Mouse (Mus musculus) T-cell, adult 2 months (primary cell): ENCODE results near the gene Uvrag.

Experiments
- DNase-seq: peaks from one replicate; pipeline ENCODE4 v3.0.0; 2022; ENCODE audit warnings: low spot score

The Uvrag gene

GRCm38 (mm10) chr7:98928336-98929025, 212.5 kb downstream of the Uvrag start:
- no peak for DNase-seq

- DNase-seq = no peak
Measured at GRCm38 (mm10) chr7:98926906-98927528, 213.9 kb downstream of the Uvrag start.

DNA sequence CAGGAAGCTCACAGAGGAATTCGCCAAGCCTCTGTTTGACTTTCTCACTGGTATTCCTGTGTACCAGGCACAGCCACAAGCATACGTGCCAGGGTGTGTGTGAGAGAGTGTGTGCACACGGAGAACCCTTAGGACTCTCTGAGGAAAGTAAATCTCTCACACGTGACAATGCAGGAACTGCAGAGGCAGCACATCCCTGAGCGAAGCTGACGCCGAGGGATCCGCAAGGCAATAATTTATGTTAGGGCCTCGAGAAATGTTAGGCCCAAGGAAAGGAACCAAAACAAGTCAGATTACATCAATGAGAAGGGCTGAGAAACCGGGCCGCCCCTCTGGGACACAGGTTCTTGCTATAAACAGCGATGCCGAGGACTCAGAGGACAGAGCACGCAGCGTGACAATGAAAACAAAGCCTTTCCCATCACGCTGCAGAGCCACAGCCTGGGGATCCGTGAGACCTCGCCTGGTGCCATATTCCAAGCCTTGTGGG, 216.5 kb downstream of the Uvrag start:
- DNase-seq = no peak

- no peak for DNase-seq
Measured at GRCm38 (mm10) chr7:98922984-98923383, 218.0 kb downstream of the Uvrag start.

- no peak for DNase-seq
Measured at GRCm38 (mm10) chr7:98917407-98917806, 223.5 kb downstream of the Uvrag start.

DNA sequence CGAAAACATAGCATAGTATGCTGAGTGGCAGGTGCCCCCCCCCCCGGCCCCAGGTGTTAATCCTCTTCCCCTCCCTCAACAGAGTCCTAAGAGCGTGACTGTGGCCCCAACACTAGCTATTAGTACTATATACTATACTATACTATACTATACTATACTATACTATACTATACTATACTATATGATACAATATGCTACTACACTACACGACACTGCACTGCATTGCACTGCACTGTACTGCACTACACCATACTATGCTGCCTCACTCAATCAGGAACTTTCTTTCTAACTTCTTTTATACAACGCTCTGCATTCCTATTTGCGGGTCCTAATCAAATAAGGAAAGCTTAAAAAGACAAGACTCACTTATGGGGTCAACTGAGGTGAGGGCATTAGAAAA, 224.4 kb downstream of the Uvrag start:
- no peak for DNase-seq

- no peak for DNase-seq
Measured at GRCm38 (mm10) chr7:98912953-98913360, 228.0 kb downstream of the Uvrag start.

DNA sequence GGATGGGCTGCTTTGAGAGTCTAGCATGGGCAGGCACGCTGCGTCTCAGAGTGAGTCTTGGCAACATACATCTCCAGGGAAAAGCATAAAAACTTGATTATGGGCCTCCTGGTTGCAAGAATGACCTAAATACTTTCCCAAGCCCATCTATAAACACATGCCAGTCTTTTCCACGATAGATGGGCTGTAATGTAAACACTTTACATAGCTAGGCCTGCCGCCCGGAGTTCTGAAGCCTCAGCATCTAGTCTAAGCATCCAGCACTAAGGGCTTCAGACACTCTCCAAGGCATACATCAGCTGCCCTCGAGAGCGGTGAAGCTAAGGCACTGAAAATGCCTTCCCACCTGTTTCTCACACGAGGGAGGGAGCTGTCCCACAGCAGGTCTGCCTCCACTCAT, 229.7 kb downstream of the Uvrag start:
- DNase-seq = no peak

DNA sequence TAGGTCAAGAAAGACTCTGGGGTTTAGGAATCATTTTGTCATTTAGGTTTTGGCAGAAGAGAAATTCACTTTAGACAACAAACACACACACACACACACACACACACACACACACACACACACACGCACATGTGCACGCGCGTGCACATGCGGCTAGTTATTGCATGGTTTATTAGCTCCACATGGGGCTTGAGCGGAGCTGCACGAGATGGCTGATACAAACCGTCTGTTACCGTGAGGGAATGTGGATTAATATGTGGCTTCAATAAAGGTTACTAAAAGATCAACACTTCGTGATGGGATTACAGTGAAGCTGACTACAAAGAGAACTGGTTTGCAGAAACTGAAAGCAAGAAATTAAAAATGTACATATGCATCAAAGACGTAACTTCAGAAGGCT, 230.2 kb downstream of the Uvrag start:
- no peak for DNase-seq

DNA sequence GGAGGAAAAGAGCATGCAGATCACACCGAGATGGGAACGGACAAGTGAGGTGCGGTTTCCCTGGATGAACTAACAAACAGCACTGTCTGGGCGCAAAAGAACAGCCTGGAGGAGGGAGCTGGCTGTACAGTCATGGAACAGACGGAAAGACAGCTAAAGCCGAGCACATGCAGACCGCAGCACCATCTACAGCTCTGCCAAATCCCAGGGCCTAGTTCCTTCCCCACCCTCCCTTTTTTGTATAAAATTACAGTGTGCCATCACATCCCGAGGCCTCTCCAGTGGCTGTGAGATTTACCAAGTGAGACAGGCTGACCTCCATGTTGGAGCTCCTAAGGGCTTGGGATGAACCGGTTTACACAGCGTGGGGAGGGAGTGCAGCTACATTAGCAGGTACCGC, 230.8 kb downstream of the Uvrag start:
- no peak for DNase-seq

DNA sequence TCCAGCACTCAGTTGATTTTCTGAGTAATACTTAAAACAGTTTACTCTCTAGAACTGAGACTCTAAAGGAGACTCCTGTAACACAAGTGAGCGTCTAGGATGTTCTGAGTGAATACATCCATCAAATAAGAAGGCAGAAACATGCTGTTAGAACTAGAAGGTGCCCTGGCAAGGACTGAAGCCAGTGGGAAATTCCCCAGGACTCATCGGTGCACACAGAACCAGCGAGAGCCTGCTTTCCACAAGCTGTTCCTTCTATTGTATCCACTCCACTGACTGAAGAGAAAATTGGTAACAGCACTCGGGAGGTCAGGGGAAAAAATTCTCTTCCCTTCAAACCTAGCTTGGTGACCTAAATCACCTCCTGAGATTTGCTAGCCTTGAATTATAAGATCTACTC, 233.5 kb downstream of the Uvrag start:
- no peak for DNase-seq

DNA sequence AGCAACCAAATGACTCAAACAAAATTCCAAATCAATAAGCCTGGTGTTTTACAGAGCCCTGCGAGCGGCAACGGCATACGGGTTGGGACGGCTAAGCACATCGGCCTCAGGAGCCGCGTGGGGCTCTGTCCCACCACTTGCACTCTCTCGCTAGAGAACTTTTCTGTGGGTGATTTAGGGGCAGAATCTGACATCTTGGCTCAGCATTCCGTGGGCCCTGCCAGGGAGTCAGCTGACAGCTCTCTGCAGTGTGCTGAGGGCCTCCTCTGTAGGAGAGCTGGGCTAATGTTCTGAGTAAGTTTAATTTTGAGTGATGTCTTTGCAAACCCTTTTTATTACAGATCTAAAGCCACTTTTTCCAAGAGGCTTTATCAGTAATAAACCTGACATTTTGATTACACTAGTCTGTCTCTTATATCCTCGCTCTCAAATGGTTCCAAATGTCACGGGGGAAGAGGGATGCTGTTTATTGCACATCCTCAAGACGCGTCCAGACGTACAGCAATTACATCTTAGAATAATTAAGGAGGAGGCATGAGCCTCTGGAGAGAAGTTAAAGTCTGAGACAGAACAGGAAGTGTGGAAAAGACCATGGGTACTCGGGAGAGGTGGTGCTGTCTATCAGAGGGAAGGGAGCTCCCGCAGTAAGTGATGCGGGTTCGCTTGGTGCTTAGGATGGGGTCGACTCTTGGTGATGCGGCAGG, 236.1 kb downstream of the Uvrag start:
- DNase-seq = no peak

GRCm38 (mm10) chr7:98903884-98904283, 237.1 kb downstream of the Uvrag start:
- no peak for DNase-seq

- peak; percentile 13 for DNase-seq
Measured at GRCm38 (mm10) chr7:98901120-98901519, 239.8 kb downstream of the Uvrag start.

DNA sequence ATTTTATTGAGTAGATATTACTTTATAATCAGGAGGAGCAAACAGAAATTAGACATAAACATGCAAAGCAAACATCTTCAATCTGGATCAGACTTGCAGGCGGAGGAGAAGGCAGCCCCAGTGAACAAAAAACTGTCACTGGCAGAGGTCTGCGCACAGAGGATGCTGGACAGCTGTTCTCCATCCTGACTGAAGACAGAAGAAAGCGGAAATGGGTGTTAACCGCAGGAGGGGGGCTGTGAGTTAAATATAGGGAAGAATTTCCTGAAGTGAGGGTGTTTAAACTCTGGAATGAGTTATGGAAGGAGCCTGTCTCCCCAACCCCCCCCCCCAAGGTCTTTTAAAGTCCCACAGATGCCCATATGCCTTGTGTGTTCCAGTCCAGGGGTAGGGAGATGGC, 241.1 kb downstream of the Uvrag start:
- no peak for DNase-seq

GRCm38 (mm10) chr7:98897323-98897722, 243.6 kb downstream of the Uvrag start:
- no peak for DNase-seq

- DNase-seq = no peak
Measured at GRCm38 (mm10) chr7:98895501-98896095, 245.3 kb downstream of the Uvrag start.

- DNase-seq = no peak
Measured at GRCm38 (mm10) chr7:98894768-98895167, 246.2 kb downstream of the Uvrag start.

DNA sequence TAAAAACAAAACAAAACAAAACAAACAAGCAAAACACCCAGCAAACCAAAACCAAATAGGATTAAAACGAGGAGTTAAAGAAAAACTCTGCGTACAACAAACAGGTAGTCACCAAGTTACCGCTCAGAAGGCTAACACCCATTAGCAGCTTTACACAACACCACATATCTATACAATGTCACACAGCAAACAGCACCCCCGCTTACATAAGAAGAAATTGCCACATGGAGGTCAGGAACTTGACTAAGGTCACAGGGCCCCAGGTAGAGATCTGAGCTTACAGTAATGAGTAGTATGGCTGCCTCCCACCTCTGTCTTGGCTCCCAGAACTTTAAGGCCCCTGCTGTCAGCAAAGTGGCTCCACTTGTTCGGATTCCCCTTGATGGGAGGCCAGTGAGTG, 246.6 kb downstream of the Uvrag start:
- DNase-seq = no peak

- DNase-seq = no peak
Measured at GRCm38 (mm10) chr7:98893144-98893543, 247.8 kb downstream of the Uvrag start.

DNA sequence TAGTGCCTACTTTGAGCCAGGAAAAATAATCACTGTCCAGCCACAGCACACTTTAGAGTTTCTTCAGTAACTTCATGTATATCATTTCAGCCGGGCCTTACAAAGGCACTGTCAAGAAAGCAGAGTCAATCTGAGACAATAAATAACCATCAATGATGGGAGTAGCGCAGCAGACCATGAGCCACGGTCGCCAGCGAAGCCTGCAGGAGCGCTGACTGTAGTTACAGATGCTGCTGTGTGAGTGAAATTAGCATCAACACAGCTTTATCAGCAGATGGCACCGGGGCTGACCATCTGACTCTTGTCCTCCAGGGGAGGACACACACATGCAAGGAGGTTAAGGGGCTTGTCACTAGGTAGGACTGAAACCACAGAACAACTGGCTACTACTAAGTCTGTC, 251.7 kb downstream of the Uvrag start:
- DNase-seq = no peak

DNA sequence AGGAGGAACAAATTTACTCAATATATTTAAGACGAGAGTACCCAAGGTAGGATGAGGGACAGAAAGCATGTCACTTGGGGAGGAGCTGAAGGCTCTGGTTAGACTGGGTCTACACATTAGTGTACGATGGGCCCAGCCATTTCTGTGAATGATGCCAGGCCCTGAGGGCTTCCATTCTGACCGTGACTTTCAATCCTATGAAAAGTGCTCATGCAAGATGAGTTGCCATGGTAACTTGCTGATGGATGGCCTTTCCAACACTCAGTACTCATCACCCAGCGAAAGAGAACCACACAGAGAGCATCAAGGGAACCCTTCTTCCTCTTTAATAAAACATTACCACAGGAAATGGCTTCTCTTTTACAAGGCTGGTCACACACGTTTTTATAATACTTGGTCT, 252.1 kb downstream of the Uvrag start:
- DNase-seq = no peak

DNA sequence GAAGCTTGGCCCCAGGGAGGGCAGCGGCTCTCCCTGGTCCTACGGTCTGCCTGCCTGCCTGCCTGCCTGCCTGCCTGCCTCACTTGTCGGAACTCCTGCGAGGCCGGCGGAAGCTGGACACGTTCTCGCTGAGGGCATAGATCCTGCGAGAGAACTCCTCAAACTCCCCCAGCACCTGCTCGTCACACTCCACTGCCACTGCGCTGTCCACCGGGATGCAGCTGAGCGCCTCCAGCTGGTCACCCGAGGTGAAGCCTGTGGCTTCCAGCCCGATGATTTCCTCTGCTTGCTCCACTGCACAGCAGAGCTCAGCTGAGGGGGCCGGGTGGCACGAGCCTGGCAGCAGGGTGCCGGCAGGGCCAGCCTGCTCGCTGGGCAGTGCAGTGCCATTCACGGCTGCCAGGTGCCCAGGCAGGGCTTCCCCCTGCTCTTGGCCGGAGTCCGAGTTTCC, 253.1 kb downstream of the Uvrag start:
- DNase-seq = no peak
